Mouse (Mus musculus) testis, adult 2 months (tissue): ENCODE data around the gene Krt42.

Experiments
- CTCF ChIP-seq: fragments of 200-500 bp; IDR thresholded peaks from 2 replicates; pipeline ENCODE4 v1.5.1; 2012; ENCODE audit warnings: low read depth, mild to moderate bottlenecking, inconsistent platforms, low read length, moderate library complexity; ENCODE audit not compliant: control insufficient read depth, insufficient read depth, insufficient replicate concordance
- POLR2A ChIP-seq: fragments of 200-500 bp; IDR thresholded peaks from 2 replicates; pipeline ENCODE4 v1.6.1; 2012; ENCODE audit warnings: low read depth, mild to moderate bottlenecking, inconsistent platforms, low read length, moderate library complexity; ENCODE audit not compliant: control insufficient read depth

GRCm38 (mm10) chr11:100274719-100275118 is 5.0 kb upstream of the Krt42 start:
- TF ChIP-seq CTCF, result no peak
- TF ChIP-seq POLR2A, result no peak
